Mouse (Mus musculus) frontal cortex, postnatal 25 days (tissue): ENCODE measurements around the gene AA467197.

ENCODE experiments used
- DNase-seq, 2 experiments: peaks; one replicate each; pipeline ENCODE4 v3.0.0; 2022; ENCODE audit warnings: low spot score in 2 of 2

Gene AA467197

DNA sequence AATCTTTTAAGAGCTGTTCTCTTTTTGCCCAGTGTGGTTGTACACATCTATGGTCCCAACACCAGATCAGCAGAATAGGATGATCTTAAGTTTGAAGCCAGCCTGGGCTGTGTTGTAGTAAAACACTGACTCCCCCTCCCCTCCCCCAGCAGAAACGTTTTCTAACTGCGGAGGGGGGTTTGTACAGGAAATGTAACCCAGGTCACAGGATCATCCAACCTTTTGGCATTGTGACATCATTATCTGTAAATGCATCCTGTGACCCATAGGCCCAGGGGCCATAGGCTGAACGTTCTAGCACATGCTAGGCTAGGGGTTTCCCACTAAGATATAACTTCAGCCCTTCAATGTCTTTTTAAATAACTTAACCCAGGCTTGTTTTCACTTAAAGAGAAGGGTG is at the start of gene AA467197:
Gene AA467197 (plus strand): TSS at position 301 of the 400 bp plus-strand sequence.
- no peak for DNase-seq

GRCm38 (mm10) chr2:122587861-122588519 is 48.8 kb upstream of the AA467197 start:
- DNase-seq, result no peak

- no peak for DNase-seq
These were observed 46.4 kb upstream of the AA467197 start for GRCm38 (mm10) chr2:122590351-122590750.

DNA sequence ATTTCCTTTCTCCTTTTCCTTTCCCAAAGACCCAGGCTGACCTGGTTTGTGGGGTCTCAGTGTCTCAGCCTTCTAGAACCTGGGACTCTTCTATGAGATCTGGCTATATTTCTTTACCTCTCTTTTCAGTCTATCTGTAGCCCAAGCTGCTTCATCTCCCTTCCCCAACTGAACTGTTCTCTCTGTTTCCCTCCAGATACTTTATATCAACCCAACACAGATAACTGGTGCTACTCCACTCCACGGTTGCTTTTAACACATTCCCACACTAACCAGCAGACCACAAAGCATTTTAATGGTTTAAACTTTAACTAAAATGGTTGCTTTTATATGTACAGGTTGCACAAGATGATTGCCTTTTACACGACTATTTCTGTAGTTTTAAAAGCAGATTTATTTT is 45.6 kb upstream of the AA467197 start:
- no peak for DNase-seq

- no peak for DNase-seq
These were observed 41.3 kb upstream of the AA467197 start for GRCm38 (mm10) chr2:122595461-122595860.

- DNase-seq, result no peak
These were observed 37.0 kb upstream of the AA467197 start for GRCm38 (mm10) chr2:122599736-122600135.

DNA sequence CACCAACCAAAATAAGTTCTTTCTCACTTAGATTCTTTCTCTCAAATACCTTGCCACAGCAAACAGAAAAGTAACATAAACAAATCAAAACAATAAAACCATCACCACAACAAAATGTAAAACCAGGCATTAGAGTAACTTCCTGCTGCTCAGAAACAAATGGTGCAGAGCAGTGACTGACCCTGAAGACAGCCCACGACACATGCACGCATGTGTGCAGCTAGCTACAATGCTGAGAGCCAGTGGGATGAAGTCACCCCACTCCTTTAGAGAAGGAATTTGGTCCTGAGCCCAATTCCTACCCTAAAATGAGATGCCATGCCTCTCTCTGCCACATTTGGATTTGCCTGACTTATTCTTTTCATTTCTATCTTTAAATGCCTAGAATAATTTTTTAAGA is 35.4 kb upstream of the AA467197 start:
- no peak for DNase-seq

DNA sequence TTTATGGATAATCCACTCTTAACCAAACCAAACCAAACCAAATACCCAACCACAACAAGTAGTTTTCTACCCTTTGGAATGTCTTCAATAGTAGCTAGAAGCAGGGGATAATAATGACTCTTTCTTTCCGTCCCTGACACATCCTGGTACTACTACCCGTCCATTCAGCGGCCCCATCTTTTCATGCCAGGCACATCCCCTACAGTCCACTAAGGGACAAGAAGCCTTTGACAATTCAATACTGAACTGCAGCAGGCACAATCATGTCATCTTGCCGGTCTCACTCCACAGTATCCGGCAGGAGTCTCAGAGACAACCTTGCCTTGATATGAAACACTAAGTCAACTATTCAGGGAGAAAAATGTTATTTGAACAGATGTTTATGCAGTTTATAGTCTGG is 31.0 kb upstream of the AA467197 start:
- no peak for DNase-seq

DNA sequence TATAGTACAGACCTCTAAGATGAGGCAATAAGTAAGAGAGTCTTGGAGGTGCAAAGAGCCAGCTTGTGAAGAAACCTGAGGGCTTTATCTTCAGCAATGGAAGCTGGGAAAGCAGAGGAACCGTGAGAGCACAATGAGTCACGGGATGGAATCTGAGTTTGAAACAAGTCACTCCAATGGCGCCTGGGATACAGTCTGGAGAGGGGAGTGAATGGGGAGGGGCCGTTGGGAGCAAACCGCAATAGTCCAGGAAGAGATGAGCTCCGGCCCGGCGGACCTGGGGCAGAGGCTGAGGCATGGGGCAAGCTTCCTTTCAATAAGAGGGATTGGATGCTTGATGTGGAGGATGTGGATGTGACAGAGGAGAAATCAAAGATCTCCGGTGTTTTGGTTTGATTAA is 28.0 kb upstream of the AA467197 start:
- DNase-seq, result no peak

- DNase-seq, result peak; percentile 54 to 67
These were observed 25.8 kb upstream of the AA467197 start, which contains the start of gene Gatm for GRCm38 (mm10) chr2:122610746-122611653. TSS of gene Gatm (minus strand) at chr2:122611303.

DNA sequence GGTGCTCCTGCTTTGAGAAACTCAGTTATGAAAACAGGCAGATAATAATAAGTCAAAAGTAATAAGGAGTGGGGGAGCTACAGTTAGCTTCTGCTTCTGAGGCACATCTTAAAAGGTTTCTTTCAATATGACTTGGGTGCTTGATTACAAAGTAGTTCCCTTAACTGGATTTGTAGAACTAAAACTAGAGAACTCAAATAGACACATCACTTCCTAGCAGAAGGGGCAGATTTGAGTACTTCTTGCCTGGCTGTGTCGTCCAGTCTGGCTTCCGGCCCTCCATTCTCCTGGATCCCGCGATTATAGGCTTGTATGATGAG is 25.2 kb upstream of the AA467197 start:
- no peak for DNase-seq

DNA sequence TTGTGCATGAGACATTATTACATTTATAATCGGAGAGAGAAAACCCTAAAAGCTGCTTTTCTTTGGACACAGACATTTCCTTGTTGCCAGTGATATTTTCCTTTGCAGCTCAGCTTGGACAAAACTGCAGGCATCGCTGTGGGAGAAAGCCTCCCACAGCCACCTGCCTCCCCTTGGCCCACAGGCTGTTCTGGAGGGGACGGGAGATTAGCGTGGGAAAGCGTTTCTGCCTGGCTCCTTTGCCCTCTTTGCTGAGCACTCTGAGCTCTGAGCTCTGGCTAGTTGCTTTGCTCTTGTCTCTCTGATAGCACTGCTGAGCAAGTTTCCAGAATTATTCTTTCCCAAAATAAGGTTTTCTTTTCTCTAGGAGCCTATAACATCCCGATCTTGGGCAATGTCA is 20.5 kb upstream of the AA467197 start:
- no peak for DNase-seq

GRCm38 (mm10) chr2:122617792-122618191 is 19.0 kb upstream of the AA467197 start:
- DNase-seq, result no peak

GRCm38 (mm10) chr2:122618719-122619118 is 18.1 kb upstream of the AA467197 start:
- no peak for DNase-seq

- DNase-seq, result no peak
These were observed 15.3 kb upstream of the AA467197 start for GRCm38 (mm10) chr2:122621337-122622110.

- DNase-seq, result no peak
These were observed 10.9 kb upstream of the AA467197 start for GRCm38 (mm10) chr2:122625930-122626329.

DNA sequence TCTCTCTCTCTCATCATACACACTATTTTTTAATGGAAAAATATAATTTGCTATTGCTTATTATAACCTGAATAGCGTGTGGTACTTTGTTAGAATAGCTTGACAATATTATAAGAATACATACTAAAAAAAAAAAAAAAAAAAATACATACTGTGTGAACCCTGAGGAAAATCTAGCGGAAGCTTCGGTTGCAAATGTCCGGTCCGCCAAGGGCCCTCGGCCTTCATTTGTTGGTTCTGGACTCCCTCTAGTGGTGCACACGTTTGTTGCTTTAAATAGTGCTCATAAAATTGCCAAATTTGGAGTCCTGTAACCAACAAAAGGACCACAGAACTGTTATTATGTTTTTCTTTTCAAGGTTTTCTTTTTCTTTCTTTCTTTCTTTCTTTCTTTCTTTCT is 7.8 kb upstream of the AA467197 start:
- peak; percentile 44 to 70 for DNase-seq

GRCm38 (mm10) chr2:122629871-122630270 is 6.9 kb upstream of the AA467197 start:
- no peak for DNase-seq

DNA sequence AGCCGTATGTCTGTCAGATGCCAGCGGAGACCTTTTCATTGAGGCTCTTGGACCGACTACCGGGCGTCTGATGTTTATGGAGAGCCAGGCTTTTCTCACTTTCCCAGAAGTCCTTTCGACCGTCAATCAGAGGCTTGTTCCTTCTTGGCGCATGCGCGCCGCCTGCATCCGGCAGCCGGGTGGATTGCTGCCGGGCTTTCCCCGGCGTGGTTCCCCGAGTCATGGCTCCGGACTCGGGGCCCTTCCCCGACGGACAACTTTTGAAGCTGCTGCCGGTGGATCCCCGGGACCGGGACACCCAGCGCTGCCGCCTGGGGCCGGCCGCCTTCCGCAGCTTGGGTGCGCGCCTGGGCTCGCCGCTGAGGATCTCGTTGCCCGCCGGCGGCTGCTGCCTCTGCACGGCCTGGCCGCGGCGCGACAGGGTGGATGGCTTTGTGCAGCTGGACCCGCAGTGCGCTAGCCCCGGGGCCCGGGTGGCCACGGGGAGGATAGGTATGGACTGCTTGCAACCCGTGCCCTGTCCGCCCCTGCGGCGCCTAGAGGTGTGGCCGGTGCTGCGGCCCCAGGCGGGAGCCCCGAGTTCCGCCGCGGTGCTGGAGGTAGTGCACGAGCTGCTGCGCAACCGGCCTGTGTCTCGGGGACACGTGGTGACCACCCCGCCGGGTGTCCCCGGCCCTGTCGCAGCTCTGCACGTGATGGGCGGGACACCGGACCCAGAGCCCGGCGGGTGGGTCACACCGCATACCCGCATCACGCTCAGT is 6.1 kb upstream of the AA467197 start:
- DNase-seq, result peak; percentile 78 to 87

DNA sequence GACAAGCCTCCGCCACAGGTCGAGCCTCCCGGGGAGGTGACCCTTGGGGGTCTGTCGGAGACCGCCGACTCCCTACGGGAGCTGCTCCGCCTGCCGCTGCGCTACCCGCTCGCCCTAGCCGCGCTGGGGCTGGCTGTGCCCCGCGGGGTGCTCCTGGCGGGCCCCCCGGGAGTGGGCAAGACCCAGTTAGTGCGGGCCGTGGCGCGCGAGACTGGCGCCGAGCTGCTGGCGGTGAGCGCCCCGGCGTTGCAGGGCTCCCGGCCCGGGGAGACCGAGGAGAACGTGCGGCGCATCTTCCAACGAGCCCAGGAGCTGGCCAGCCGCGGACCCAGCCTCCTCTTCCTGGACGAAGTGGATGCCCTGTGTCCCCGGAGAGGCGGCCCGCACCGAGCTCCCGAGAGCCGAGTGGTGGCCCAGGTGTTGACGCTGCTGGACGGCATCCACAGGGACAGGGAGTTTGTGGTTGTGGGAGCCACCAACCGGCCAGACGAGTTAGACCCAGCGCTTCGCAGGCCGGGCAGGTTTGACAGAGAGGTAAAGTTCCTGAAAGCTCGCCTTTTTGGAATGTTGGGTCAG is 5.5 kb upstream of the AA467197 start:
- no peak for DNase-seq

GRCm38 (mm10) chr2:122637526-122637997 is 776 bp downstream of the AA467197 start:
- DNase-seq, result peak; percentile 38 to 39
